Mouse (Mus musculus) NIH3T3 (cell line): ENCODE data around the gene Rras.

Source experiments
- DNase-seq: peaks from one replicate; pipeline ENCODE4 v3.0.0-alpha.2; 2012; ENCODE audit warnings: low read depth

Rras gene

DNA sequence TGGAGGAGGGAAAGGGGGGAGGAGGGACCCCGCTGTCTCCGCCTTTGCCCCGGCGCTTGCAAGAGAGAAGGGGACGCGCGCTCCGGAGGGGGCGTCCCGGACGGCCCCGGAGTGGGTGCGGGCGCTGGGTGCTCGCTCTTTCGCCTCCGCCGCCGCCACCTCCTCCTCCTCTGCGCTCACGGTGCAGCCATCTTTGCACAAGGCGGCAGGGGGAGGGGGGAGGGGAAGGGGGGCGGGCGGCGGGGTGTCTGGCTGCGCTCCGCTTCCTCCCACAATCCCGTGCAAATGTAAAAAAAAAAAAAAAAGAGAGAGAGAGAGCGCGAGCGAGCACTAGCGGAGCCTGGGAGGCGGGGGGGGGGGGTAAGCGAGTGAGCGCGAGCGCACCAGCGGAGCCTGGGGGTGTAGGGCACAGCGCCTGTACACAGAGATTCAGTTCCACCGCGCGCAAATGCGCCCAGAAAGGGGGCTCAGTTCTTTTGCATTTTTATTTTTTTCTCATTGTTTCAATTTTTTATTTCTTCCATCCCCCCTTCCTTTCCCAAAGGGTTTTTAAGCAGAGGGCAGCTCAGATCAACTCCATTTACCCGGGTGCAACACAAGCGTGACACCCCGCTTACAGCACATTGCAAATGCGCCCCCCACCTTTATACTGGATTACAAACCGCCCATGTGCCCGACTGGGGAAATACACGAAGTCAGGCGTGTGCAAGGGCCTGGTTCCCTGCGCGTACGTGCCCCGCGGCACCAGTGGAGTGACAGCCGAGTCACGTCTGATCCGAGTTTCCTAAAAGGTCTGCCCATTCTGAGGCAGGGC lies 35.6 kb downstream of the Rras start:
- peak; percentile 85 for DNase-seq

DNA sequence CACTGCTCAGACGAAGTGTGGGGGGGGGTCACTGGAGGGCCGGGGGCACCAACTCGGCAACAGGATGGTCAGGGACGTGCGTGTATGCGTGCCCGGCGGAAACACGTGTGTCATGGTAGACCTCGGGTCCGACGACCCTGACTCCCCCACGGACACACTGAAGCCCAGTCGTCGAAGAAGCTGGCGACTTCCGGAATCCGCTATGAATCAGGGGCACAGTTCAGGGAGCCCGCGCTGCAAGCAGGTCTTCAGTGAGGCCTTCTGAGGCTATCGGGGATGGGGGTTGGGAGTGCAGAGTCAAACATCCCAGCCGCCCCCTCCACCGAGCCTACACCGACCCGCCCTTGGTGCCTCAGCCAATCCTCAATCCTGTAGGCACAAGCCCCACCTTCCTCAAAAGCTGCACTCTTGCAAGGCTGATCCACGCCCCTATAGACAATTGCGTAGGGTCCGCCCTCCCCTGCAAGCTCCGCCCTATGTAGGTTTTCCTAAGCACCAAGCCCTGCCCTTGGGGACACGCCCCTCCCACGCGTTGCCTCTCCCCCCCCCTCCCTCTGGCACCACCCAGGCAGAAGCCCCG lies 36.3 kb downstream of the Rras start:
- peak; percentile 97 for DNase-seq

GRCm38 (mm10) chr7:45056329-45056971 lies 38.7 kb downstream of the Rras start:
- DNase-seq = no peak

- no peak for DNase-seq
Observed at GRCm38 (mm10) chr7:45056972-45057348, 39.2 kb downstream of the Rras start.

- DNase-seq = no peak
Observed at GRCm38 (mm10) chr7:45058607-45059571, 41.1 kb downstream of the Rras start.

GRCm38 (mm10) chr7:45060632-45061122 lies 42.9 kb downstream of the Rras start:
- DNase-seq = no peak

- DNase-seq = peak; percentile 51
Observed at GRCm38 (mm10) chr7:45061532-45062075, 43.8 kb downstream of the Rras start.

- peak; percentile 99 for DNase-seq
Observed at GRCm38 (mm10) chr7:45062239-45062835, 44.6 kb downstream of the Rras start, which contains the start of the genes Nosip and Prrg2. Gene Nosip (plus strand): TSS chr7:45062429. Gene Prrg2 (minus strand): TSS chr7:45062677.

- no peak for DNase-seq
Observed at GRCm38 (mm10) chr7:45067190-45067999, 49.6 kb downstream of the Rras start.

DNA sequence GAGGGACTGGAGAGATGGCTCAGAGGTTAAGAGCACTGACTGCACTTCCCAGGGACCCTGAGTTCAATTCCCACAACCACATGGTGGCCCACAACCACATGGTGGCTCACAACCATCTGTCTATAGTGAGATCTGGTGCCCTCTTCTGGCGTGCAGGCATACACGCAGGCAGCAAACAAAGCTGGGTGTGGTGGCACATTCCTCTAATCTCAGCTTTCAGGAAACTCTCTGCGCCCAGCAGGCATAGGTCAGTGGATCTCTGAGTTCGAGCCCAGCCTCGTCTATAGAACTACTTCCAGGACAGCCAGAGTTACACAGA lies 50.2 kb downstream of the Rras start:
- DNase-seq = peak; percentile 78

GRCm38 (mm10) chr7:45069671-45070070 lies 51.9 kb downstream of the Rras start:
- no peak for DNase-seq
